Mouse (Mus musculus) liver, embryonic 13.5 days (tissue): ENCODE measurements around the gene Ptprg. TPM values are rescaled to one million over a fixed set of nuclear protein-coding genes. Genes with fewer than 3 reads are reported as not detected.

Experiments used
- ATAC-seq: fragments of 200-750 bp; cut with Nextera tagmentation; 2 replicates; pipeline ENCODE4 v1.8.0; 2017; ENCODE audit warnings: low read depth, mild to moderate bottlenecking, moderate number of reproducible peaks, moderate library complexity
- DNase-seq: peaks from one replicate; pipeline ENCODE4 v3.0.0; 2022
- H3K27ac ChIP-seq: fragments of 300-500 bp; sonication (generic); 2 replicates; pipeline ENCODE4 v1.5.1; 2015; ENCODE audit warnings: moderate library complexity, mild to moderate bottlenecking, inconsistent platforms
- H3K27me3 ChIP-seq: fragments of 300-500 bp; sonication (generic); 2 replicates; pipeline ENCODE4 v1.6.1; 2015; ENCODE audit warnings: mild to moderate bottlenecking, inconsistent platforms
- H3K36me3 ChIP-seq: fragments of 300-500 bp; sonication (generic); 2 replicates; pipeline ENCODE4 v1.6.1; 2015; ENCODE audit warnings: mild to moderate bottlenecking, inconsistent platforms
- H3K4me1 ChIP-seq: fragments of 300-500 bp; sonication (generic); replicated peaks from 2 replicates; pipeline ENCODE4 v1.6.1; 2015; ENCODE audit warnings: inconsistent platforms
- H3K4me2 ChIP-seq: fragments of 300-500 bp; sonication (generic); 2 replicates; pipeline ENCODE4 v1.6.1; 2015; ENCODE audit warnings: inconsistent platforms, mild to moderate bottlenecking, moderate library complexity
- H3K4me3 ChIP-seq: fragments of 300-500 bp; sonication (generic); replicated peaks from 2 replicates; pipeline ENCODE4 v1.5.1; 2015; ENCODE audit warnings: mild to moderate bottlenecking, inconsistent platforms
- H3K9ac ChIP-seq: fragments of 300-500 bp; sonication (generic); 2 replicates; pipeline ENCODE4 v1.6.1; 2015; ENCODE audit warnings: mild to moderate bottlenecking, inconsistent platforms
- H3K9me3 ChIP-seq: fragments of 300-500 bp; sonication (generic); replicated peaks from 2 replicates; pipeline ENCODE4 v1.6.1; 2016; ENCODE audit warnings: inconsistent platforms
- WGBS: fragments of 180-500 bp; shearing (Covaris S2); methylation state at CpG from one replicate; pipeline ENCODE4 v1.1.7; 2015; ENCODE audit not compliant: insufficient replicate concordance; 5-methylcytosine and 5-hydroxymethylcytosine counted together
- polyA plus RNA-seq: library from polyadenylated mRNA; unstranded; fragments of >200 nt; fragmentation: Nextera tagmentation; extraction: Ambion mirVana; gene quantifications from 2 replicates; pipeline ENCODE4 v1.2.1, GENCODE M21; 2015

The Ptprg gene
- polyA plus RNA-seq, 1 experiment from 2014 or later = 1.5 TPM

DNA sequence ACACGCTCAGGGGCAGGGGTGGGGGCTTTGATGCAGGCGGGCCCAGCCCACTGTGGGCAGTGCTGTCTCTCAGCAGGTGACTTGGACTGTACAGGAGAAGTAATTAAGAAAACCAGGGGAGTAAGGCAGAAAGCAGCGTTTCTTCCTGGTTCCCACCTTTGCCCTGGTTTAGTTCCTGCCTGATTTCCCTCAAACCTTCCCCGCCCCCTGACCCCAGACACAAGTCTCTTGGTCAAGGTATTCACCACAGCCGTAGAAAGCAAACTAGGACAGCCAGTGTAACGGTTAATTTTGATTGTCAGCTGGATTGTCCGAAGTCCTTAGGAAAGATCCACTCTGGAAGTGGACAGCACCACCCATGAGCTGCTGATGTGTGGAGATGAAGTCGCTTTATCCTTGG is 614.3 kb downstream of the Ptprg start:
- ATAC-seq (no peak), DNase-seq (no peak)
- Histone ChIP-seq H3K4me1 (no peaks in the 10 kb centered on the region), H3K4me3 (no peak overlapping the region), H3K9me3 (no peaks in the 10 kb centered on the region), H3K27ac (no peak overlapping the region), H3K4me2 (no peak overlapping the region), H3K9ac (no peak overlapping the region), H3K27me3 (no peaks in the 10 kb centered on the region), H3K36me3 (no peaks in the 10 kb centered on the region)
- 65% methylated on average over 8 of the region's 8 CpGs for WGBS

DNA sequence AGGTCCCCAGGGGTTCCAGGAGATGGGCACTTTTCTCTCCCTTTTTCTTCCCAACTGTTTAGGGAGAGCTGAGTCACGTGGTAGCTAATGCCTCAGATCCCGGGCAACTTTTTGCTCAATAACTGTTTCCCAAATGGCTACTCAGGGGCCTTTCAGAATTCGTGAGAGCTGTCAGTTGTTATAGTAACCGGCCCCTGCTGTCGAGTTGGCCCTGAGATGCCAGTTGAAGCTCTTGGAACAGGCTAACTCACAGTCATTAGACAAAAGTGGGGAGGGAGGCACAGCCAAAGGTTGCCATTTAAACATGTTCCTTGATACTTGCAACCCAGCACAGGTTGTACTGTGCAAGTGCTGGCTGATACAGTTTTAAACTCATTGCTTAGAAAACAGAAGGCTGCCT is 624.1 kb downstream of the Ptprg start:
- 46% methylated on average over 5 of the region's 5 CpGs for WGBS
- Histone ChIP-seq H3K4me1 (no peaks in the 10 kb centered on the region), H3K27ac (no peak overlapping the region), H3K9ac (no peak overlapping the region), H3K4me3 (no peak overlapping the region), H3K9me3 (no peaks in the 10 kb centered on the region), H3K36me3 (no peaks in the 10 kb centered on the region), H3K4me2 (no peak overlapping the region), H3K27me3 (no peaks in the 10 kb centered on the region)
- no peak for ATAC-seq
- no peak for DNase-seq

GRCm38 (mm10) chr14:12178645-12179044 is 625.3 kb downstream of the Ptprg start:
- DNase-seq (no peak), ATAC-seq (no peak)
- 57% methylated on average over 1 of the region's 1 CpGs for WGBS
- Histone ChIP-seq H3K27ac (no peak overlapping the region), H3K9ac (no peak overlapping the region), H3K36me3 (no peaks in the 10 kb centered on the region), H3K4me3 (no peak overlapping the region), H3K9me3 (no peaks in the 10 kb centered on the region), H3K27me3 (no peaks in the 10 kb centered on the region), H3K4me2 (no peak overlapping the region), H3K4me1 (no peaks in the 10 kb centered on the region)

DNA sequence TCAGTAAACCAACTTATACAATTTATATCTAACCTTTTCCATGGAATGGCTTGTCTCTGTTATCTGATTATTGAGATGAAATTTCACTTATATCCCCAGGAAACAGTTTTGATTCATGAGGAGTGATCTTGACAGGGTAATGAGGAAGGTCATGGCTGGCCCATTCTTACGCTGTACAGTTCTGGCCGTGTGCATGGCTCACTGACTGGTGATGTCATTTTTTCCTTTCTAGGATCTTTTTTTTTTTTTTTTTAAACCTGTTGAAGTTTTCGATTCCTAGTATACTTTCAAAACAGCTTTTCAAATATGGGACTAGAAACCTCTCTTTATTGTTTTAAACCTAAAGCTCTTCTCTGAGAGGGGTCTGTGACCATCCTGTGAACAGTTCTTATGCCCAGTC is 626.8 kb downstream of the Ptprg start:
- Histone ChIP-seq H3K4me1 (no peaks in the 10 kb centered on the region), H3K4me2 (no peak overlapping the region), H3K36me3 (no peaks in the 10 kb centered on the region), H3K9me3 (no peaks in the 10 kb centered on the region), H3K27ac (no peak overlapping the region), H3K27me3 (no peaks in the 10 kb centered on the region), H3K4me3 (no peak overlapping the region), H3K9ac (no peak overlapping the region)
- 58% methylated on average over 3 of the region's 3 CpGs for WGBS
- ATAC-seq (no peak), DNase-seq (no peak)

- H3K36me3 ChIP-seq = no peaks in the 10 kb centered on the region
- no peak overlapping the region for H3K27ac ChIP-seq
- DNase-seq = no peak
- no peak overlapping the region for H3K9ac ChIP-seq
- no peaks in the 10 kb centered on the region for H3K4me1 ChIP-seq
- no peak overlapping the region for H3K4me3 ChIP-seq
- no peaks in the 10 kb centered on the region for H3K27me3 ChIP-seq
- WGBS = 56% methylated on average over 4 of the region's 4 CpGs
- ATAC-seq = no peak
- no peak overlapping the region for H3K4me2 ChIP-seq
- H3K9me3 ChIP-seq = no peaks in the 10 kb centered on the region
These were observed 631.7 kb downstream of the Ptprg start for GRCm38 (mm10) chr14:12185040-12185439.

- no peaks in the 10 kb centered on the region for H3K4me1 ChIP-seq
- H3K36me3 ChIP-seq = no peaks in the 10 kb centered on the region
- H3K27ac ChIP-seq = no peak overlapping the region
- no peak overlapping the region for H3K4me3 ChIP-seq
- no peak for ATAC-seq
- H3K9ac ChIP-seq = no peak overlapping the region
- no peaks in the 10 kb centered on the region for H3K9me3 ChIP-seq
- H3K4me2 ChIP-seq = no peak overlapping the region
- H3K27me3 ChIP-seq = no peaks in the 10 kb centered on the region
- 46% methylated on average over 4 of the region's 4 CpGs for WGBS
- no peak for DNase-seq
These were observed 635.0 kb downstream of the Ptprg start for GRCm38 (mm10) chr14:12188352-12188751.

DNA sequence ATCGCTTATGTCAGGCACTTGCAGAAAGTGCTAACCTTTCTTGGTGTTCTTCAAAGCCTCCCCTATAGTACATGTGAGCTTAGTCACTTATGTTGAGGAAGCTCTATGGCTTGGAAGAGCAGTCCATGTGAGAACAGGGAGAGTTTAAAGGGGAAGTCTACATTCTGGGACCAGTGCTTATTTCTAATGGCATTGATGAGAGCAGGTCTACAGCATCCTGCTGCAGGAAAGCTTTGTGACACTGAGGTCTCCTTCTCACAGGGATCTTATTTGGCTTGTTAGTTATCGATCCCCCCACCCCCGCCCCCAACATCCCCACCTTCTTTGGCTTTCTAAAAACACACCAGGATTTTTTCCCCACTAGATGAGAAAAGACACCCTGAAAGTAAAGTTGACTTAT is 635.9 kb downstream of the Ptprg start:
- Histone ChIP-seq H3K4me3 (no peak overlapping the region), H3K9me3 (no peaks in the 10 kb centered on the region), H3K4me2 (no peak overlapping the region), H3K9ac (no peak overlapping the region), H3K36me3 (no peaks in the 10 kb centered on the region), H3K27me3 (no peaks in the 10 kb centered on the region), H3K27ac (no peak overlapping the region), H3K4me1 (no peaks in the 10 kb centered on the region)
- ATAC-seq (no peak), DNase-seq (no peak)
- WGBS = 70% methylated on average over 3 of the region's 3 CpGs

DNA sequence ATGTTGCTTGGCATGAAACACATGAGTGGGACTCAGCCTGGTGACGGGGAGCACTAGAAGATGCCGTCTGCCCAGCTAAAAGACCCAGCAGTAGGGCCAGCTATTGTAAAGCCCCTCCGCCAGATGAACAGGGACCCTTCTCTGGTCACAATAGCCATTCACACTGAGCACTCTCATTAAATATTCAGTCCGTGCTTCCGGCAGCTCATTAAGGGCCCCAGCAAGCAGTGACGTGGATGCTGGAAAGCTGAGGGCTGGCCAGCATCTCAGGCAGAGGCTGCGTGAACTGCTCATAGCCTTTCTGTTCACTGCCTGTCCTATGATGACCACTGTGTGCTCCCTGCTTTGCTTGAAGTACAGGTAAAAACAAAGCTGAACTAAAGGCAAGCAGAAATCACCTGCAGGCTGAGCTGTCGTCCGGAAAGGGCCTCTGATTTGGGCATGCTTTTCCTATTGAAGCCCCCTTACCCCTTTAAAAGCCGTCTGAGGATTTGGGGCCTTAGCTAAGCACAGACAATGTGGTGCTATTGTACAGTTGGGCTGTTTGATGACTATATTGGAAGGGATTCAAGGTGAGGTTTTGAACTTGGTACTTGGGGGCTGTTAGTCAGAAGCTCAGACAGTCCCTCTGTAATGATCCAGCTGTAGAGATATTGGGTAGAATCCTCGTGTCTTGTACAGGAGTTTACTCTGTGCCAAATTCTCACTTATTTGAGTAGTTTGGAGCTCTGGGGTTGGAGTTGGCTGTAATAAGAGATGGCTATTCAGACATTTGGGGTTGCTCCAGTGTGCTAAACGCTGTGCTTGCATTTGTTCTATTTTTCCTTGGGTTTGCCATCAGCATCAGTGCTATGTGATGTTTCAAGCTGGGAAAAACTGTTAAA is 636.6 kb downstream of the Ptprg start:
- H3K9ac ChIP-seq = no peak overlapping the region
- no peaks in the 10 kb centered on the region for H3K4me1 ChIP-seq
- WGBS = 71% methylated on average over 12 of the region's 12 CpGs
- no peak overlapping the region for H3K27ac ChIP-seq
- H3K36me3 ChIP-seq = no peaks in the 10 kb centered on the region
- H3K27me3 ChIP-seq = no peaks in the 10 kb centered on the region
- no peak overlapping the region for H3K4me3 ChIP-seq
- H3K4me2 ChIP-seq = no peak overlapping the region
- no peaks in the 10 kb centered on the region for H3K9me3 ChIP-seq
- DNase-seq = no peak
- no peak for ATAC-seq

GRCm38 (mm10) chr14:12191076-12191475 is 637.7 kb downstream of the Ptprg start:
- H3K27me3 ChIP-seq = no peaks in the 10 kb centered on the region
- WGBS = 84% methylated on average over 6 of the region's 6 CpGs
- no peaks in the 10 kb centered on the region for H3K9me3 ChIP-seq
- no peak overlapping the region for H3K9ac ChIP-seq
- no peaks in the 10 kb centered on the region for H3K4me1 ChIP-seq
- H3K27ac ChIP-seq = no peak overlapping the region
- no peak for DNase-seq
- H3K4me2 ChIP-seq = no peak overlapping the region
- ATAC-seq = no peak
- H3K36me3 ChIP-seq = no peaks in the 10 kb centered on the region
- no peak overlapping the region for H3K4me3 ChIP-seq

DNA sequence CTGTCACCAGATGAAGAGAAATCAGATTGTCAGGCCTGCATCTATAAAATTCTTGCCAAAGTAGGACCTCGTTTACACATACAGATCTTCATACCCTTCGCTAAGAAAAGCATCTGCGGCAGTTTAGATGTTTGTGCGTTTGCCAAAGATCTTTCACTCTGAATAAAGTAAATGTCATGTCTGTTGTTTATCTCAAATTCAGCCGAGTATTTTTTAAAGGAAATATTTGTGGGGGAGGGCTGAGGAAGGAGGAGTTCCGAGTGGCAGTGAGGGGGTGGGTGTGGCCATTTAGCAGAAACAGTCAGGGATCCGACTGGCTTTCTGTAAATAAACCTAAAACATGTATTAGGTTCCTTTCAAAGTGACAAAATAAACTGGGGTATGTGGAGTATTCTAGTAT is 645.4 kb downstream of the Ptprg start:
- ATAC-seq = no peak
- WGBS = 52% methylated on average over 7 of the region's 7 CpGs

DNA sequence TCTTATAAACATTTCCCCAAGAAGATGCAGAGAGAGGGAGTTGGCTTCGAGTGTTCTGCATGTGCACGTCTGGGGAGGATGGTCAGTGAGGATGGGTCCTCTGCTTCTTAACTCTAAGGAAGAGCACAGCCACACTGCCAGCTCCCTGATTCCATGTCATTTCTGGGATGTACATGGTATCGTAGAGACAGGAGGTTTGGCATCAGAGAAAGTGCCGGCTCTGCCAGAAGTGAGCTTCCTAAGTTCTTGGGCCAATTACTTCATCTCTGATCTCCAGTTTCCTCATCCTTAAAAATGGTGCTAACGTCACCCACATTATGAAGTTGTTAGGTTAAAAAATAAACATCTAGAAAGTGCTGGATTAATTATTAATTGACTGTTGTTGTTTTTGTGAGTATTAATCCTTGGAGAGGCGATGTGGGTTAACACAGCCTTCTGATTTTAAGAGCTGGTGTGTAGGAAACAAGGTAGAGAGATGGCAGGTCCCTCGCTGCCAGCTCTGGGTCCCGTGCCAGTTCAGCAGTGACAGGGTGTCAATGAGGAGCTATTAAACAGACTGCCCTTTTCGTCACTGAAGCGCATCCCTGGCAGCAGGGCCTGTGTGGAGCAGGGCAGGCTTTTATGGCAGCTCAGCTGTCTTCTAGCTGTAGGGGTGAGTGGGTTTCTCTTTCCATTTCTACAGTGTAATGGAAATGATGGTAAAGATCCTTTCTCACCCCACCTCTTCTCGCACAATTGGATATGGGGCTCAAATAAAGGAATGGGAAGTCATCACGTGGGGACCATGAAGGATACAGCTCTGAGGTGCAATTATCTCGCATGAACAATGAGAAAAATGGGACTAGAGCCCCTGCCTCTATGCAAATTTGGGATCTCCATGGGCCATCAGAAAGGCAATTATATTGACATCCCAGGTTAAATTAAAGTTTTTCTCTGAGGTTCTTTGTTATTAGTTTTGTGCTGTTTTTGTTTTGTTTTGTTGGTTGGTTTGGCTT is 646.9 kb downstream of the Ptprg start:
- Histone ChIP-seq H3K4me2 (no peak overlapping the region), H3K4me3 (no peak overlapping the region), H3K4me1 (no peaks in the 10 kb centered on the region), H3K27ac (no peak overlapping the region), H3K9ac (no peak overlapping the region), H3K27me3 (no peaks in the 10 kb centered on the region), H3K36me3 (no peaks in the 10 kb centered on the region), H3K9me3 (no peaks in the 10 kb centered on the region)
- 71% methylated on average over 13 of the region's 13 CpGs for WGBS
- DNase-seq = no peak
- no peak for ATAC-seq

More for the DNA sequence above, 645.4 kb downstream of the Ptprg start:
- no peak overlapping the region for H3K4me2 ChIP-seq
- H3K4me1 ChIP-seq = no peaks in the 10 kb centered on the region
- no peak for DNase-seq
- H3K27ac ChIP-seq = no peak overlapping the region
- H3K27me3 ChIP-seq = no peaks in the 10 kb centered on the region
- H3K9me3 ChIP-seq = no peaks in the 10 kb centered on the region
- no peak overlapping the region for H3K4me3 ChIP-seq
- no peak overlapping the region for H3K9ac ChIP-seq
- no peaks in the 10 kb centered on the region for H3K36me3 ChIP-seq
